Mouse (Mus musculus) intestine, embryonic 15.5 days (tissue): ENCODE results near the gene Vmn1r7. TPM values are rescaled to one million over a fixed set of nuclear protein-coding genes. Genes with fewer than 3 reads are reported as not detected.
"Not testable (repeated sequence)": the region's sequence is repeated elsewhere in the genome, so short reads cannot be mapped to it uniquely, and the experiment has no call there.

ENCODE experiments used
- ATAC-seq: fragments of 200-750 bp; cut with Nextera tagmentation; 2 replicates; pipeline ENCODE4 v1.8.0; 2017; ENCODE audit warnings: moderate TSS enrichment, moderate library complexity
- H3K27ac ChIP-seq: fragments of 300-500 bp; sonication (generic); 2 replicates; pipeline ENCODE4 v1.5.1; 2015; ENCODE audit warnings: mild to moderate bottlenecking, inconsistent platforms
- H3K27me3 ChIP-seq: fragments of 300-500 bp; sonication (generic); replicated peaks from 2 replicates; pipeline ENCODE4 v1.6.1; 2015; ENCODE audit warnings: inconsistent platforms
- H3K36me3 ChIP-seq: fragments of 300-500 bp; sonication (generic); 2 replicates; pipeline ENCODE4 v1.6.1; 2015; ENCODE audit warnings: inconsistent platforms
- H3K4me1 ChIP-seq: fragments of 300-500 bp; sonication (generic); replicated peaks from 2 replicates; pipeline ENCODE4 v1.6.1; 2015; ENCODE audit warnings: inconsistent platforms
- H3K4me2 ChIP-seq: fragments of 300-500 bp; sonication (generic); replicated peaks from 2 replicates; pipeline ENCODE4 v1.6.1; 2015; ENCODE audit warnings: mild to moderate bottlenecking, inconsistent platforms
- H3K4me3 ChIP-seq: fragments of 300-500 bp; sonication (generic); replicated peaks from 2 replicates; pipeline ENCODE4 v1.5.1; 2015; ENCODE audit warnings: inconsistent platforms
- H3K9ac ChIP-seq: fragments of 300-500 bp; sonication (generic); 2 replicates; pipeline ENCODE4 v1.6.1; 2015; ENCODE audit warnings: inconsistent platforms
- H3K9me3 ChIP-seq: fragments of 300-500 bp; sonication (generic); 2 replicates; pipeline ENCODE4 v1.6.1; 2016; ENCODE audit warnings: inconsistent platforms
- WGBS: fragments of 180-500 bp; shearing (Covaris S2); methylation state at CpG from one replicate; pipeline ENCODE4 v1.1.7; 2015; 5-methylcytosine and 5-hydroxymethylcytosine counted together
- polyA plus RNA-seq: library from polyadenylated mRNA; unstranded; fragments of >200 nt; fragmentation: Nextera tagmentation; extraction: Ambion mirVana; gene quantifications from 2 replicates; pipeline ENCODE4 v1.2.1, GENCODE M21; 2015

Vmn1r7 gene
- not detected in 2 replicates for polyA plus RNA-seq

- not testable (repeated sequence) for H3K4me2 ChIP-seq, ATAC-seq, H3K27me3 ChIP-seq, H3K9me3 ChIP-seq, H3K36me3 ChIP-seq, H3K4me1 ChIP-seq, H3K4me3 ChIP-seq, H3K9ac ChIP-seq, H3K27ac ChIP-seq
- WGBS, result 87% methylated on average over 2 of the region's 2 CpGs
Observed at GRCm38 (mm10) chr6:57025224-57025623, at the start of gene Vmn1r7. Gene Vmn1r7, minus strand, starts transcription at chr6:57025324.

- Histone ChIP-seq H3K9me3 (no peaks in the 10 kb centered on the region), H3K9ac (no peak within 1 kb of the TSS), H3K27ac (no peak within 1 kb of the TSS), H3K4me2 (no peak within 1 kb of the TSS), H3K36me3 (no peaks in the 10 kb centered on the region), H3K4me1 (no peaks in the 10 kb centered on the region), H3K27me3 (no peaks in the 10 kb centered on the region), H3K4me3 (no peak within 1 kb of the TSS)
- WGBS, result 81% methylated on average over 2 of the region's 2 CpGs
- ATAC-seq, result no peak
Observed at GRCm38 (mm10) chr6:57066487-57066886, 41.4 kb upstream of the Vmn1r7 start, which contains the start of gene Vmn1r9. Gene Vmn1r9, plus strand, starts transcription at chr6:57066787.

GRCm38 (mm10) chr6:57063730-57064129 is 38.6 kb upstream of the Vmn1r7 start:
- no peak overlapping the region for H3K27ac ChIP-seq
- no peak overlapping the region for H3K4me2 ChIP-seq
- H3K9me3 ChIP-seq, result no peaks in the 10 kb centered on the region
- H3K36me3 ChIP-seq, result no peaks in the 10 kb centered on the region
- no peak overlapping the region for H3K4me3 ChIP-seq
- no peak for ATAC-seq
- H3K9ac ChIP-seq, result no peak overlapping the region
- no peaks in the 10 kb centered on the region for H3K4me1 ChIP-seq
- H3K27me3 ChIP-seq, result no peaks in the 10 kb centered on the region

GRCm38 (mm10) chr6:57034674-57035073 is 9.6 kb upstream of the Vmn1r7 start:
- Histone ChIP-seq H3K9ac (no peak overlapping the region), H3K36me3 (no peaks in the 10 kb centered on the region), H3K27ac (no peak overlapping the region), H3K27me3 (no peaks in the 10 kb centered on the region), H3K9me3 (no peaks in the 10 kb centered on the region), H3K4me3 (no peak overlapping the region), H3K4me1 (no peaks in the 10 kb centered on the region), H3K4me2 (no peak overlapping the region)
- ATAC-seq, result no peak
- 74% methylated on average over 2 of the region's 2 CpGs for WGBS

GRCm38 (mm10) chr6:57031984-57032383 is 6.9 kb upstream of the Vmn1r7 start, which contains the start of gene Vmn1r8:
Gene Vmn1r8, plus strand, starts transcription at chr6:57032284.
- no peak within 1 kb of the TSS for H3K4me3 ChIP-seq
- no peak within 1 kb of the TSS for H3K9ac ChIP-seq
- no peaks in the 10 kb centered on the region for H3K36me3 ChIP-seq
- no peaks in the 10 kb centered on the region for H3K4me1 ChIP-seq
- no peak within 1 kb of the TSS for H3K27ac ChIP-seq
- H3K9me3 ChIP-seq, result no peaks in the 10 kb centered on the region
- no peak within 1 kb of the TSS for H3K4me2 ChIP-seq
- H3K27me3 ChIP-seq, result no peaks in the 10 kb centered on the region
- ATAC-seq, result no peak

- Histone ChIP-seq H3K36me3 (no peaks in the 10 kb centered on the region), H3K27ac (no peak within 1 kb of the TSS), H3K4me2 (no peak within 1 kb of the TSS), H3K9me3 (no peaks in the 10 kb centered on the region), H3K4me3 (no peak within 1 kb of the TSS), H3K27me3 (no peaks in the 10 kb centered on the region), H3K4me1 (no peaks in the 10 kb centered on the region), H3K9ac (no peak within 1 kb of the TSS)
- WGBS, result 83% methylated on average over 2 of the region's 2 CpGs
- no peak for ATAC-seq
Observed at GRCm38 (mm10) chr6:56996943-56997342, 28.2 kb downstream of the Vmn1r7 start, which contains the start of gene Vmn1r6. Gene Vmn1r6, plus strand, starts transcription at chr6:56997243.

Other genes with a start within 250 kb of the Vmn1r7 start
- gene Kbtbd2, start 227.5 kb downstream of the Vmn1r7 start, polyA plus RNA-seq, result 20.9 and 23.5 TPM in 2 replicates
- gene Fkbp9, start 193.3 kb downstream of the Vmn1r7 start, polyA plus RNA-seq, result 106 and 109 TPM in 2 replicates
- gene Nt5c3, start 101.4 kb downstream of the Vmn1r7 start, polyA plus RNA-seq, result 66.9 and 73.3 TPM in 2 replicates
- gene Vmn1r4, start 101.3 kb downstream of the Vmn1r7 start, polyA plus RNA-seq, result 0.32 and 0.49 TPM in 2 replicates
- gene Vmn1r5, start 55.1 kb downstream of the Vmn1r7 start, polyA plus RNA-seq, result not detected in 2 replicates
- gene Vmn1r6, start 28.1 kb downstream of the Vmn1r7 start, polyA plus RNA-seq, result not detected in 2 replicates
- gene Vmn1r8, start 7.0 kb upstream of the Vmn1r7 start, polyA plus RNA-seq, result not detected in 2 replicates
- not detected in 2 replicates for gene Vmn1r9, start 41.5 kb upstream of the Vmn1r7 start, polyA plus RNA-seq
- not detected in 2 replicates for gene Vmn1r10, start 84.1 kb upstream of the Vmn1r7 start, polyA plus RNA-seq
- not detected in 2 replicates for gene Vmn1r11, start 108.1 kb upstream of the Vmn1r7 start, polyA plus RNA-seq
- gene Vmn1r12, start 131.6 kb upstream of the Vmn1r7 start, polyA plus RNA-seq, result not detected in 2 replicates
- not detected in 2 replicates for gene Vmn1r13, start 178.0 kb upstream of the Vmn1r7 start, polyA plus RNA-seq
- gene Vmn1r14, start 206.4 kb upstream of the Vmn1r7 start, polyA plus RNA-seq, result not detected in 2 replicates
- gene Vmn1r15, start 232.6 kb upstream of the Vmn1r7 start, polyA plus RNA-seq, result not detected in 2 replicates